Mouse (Mus musculus) bone marrow, adult 2 months (tissue): Measurements from ENCODE around the gene Akap9.

Source experiments
- CTCF ChIP-seq: fragments of 200-500 bp; IDR thresholded peaks from 2 replicates; pipeline ENCODE4 v1.5.1; 2011; ENCODE audit warnings: low read length, control low read depth; ENCODE audit not compliant: control insufficient read depth, insufficient read depth
- POLR2A ChIP-seq: fragments of 200-500 bp; IDR thresholded peaks from 2 replicates; pipeline ENCODE4 v1.6.1; 2011; ENCODE audit warnings: low read depth, mild to moderate bottlenecking, control low read depth, low read length, borderline replicate concordance; ENCODE audit not compliant: control insufficient read depth

- TF ChIP-seq POLR2A, result no peak
- no peak for TF ChIP-seq CTCF
Measured at GRCm38 (mm10) chr5:4023186-4023585, 95.3 kb downstream of the Akap9 start.
